Mouse (Mus musculus): ENCODE measurements at regions not wholly inside any gene's neighbourhood (a gene's known extent, or its start where the extent isn't known, plus 50 kb on each side); places are given as distances from the start of the nearest gene placed in this dataset.

DNA sequence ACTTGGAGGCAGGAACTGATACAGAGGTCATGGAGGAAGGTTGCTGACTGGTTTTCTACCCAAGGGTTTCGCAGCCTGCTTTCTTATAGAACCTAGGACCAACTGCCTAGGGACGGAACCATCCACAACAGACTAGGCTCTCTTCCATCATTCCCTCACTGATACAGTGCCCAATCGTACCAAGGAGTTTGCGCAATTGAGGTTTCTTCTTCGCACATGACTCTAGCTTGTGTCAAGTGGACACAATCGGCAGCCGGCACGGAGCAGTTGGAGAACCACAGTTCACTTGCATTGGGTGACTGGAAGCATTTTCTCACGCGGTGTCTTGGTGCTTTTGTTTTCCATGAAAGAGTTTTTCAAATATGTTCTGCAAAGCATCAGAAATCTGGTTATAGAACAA lies 149.1 kb upstream of the Dyrk2 start:
- no peak for DNase-seq (ENCODE audit: low spot score in 2 of 2)

GRCm38 (mm10) chr10:119018490-119018889 lies 148.5 kb upstream of the Dyrk2 start:
- DNase-seq (ENCODE audit: low spot score in 2 of 2): no peak

GRCm38 (mm10) chr10:119016104-119016503 lies 146.1 kb upstream of the Dyrk2 start:
- DNase-seq (ENCODE audit: low spot score in 2 of 2): peak; percentile 19 to 40

DNA sequence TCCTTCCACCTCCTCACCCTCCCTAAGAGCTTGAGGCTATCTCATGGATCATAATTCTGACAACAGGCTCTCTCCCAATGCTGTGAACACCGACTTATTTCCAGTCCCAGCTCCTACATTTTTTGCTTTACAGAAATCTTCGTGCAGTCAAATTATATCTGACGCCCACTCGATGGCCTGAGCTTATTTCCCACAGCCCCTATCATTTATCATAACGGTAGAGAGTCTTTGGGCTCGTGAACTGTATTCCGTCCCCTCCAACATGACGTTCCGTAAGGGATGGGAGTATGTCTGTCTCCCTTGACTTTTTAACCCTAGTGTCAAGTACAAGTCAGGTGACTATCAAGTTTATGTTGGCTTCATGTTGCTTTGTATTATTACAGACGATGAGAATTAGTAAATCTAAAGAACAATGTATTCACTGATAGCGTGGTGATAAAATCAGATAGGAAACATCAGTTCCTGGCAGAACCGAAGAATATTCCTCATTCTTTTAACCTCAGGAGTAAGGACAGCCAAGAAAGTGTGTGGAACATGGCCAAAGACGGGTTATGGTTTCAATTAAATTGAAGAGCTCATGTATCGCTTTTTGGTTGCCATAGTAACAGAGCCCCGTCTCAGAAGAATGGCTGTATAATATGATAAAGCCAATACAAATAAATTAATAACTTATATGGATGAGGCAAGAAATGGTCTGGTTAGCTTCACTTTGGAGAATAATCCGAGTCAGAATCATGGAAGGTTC lies 145.5 kb upstream of the Dyrk2 start:
- no peak for DNase-seq (ENCODE audit: low spot score in 2 of 2)

DNA sequence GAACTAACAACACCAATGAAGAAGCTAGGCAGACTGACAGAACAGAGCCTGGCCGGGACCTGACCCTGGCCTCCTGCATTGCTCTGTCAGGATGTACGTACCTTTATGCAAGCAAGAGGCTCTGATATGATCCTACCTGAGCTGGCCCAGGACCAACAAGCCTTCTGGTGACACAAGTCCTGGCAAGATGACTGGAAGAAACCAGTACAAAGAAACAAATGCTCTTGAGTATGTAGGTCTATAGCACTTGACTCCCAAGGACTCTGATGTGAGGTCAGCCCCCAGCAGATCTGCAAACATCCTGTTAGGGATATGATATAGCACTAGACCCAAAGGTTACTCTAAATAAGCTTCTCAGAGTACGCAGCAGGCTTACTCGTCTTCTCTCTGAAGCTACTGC lies 144.7 kb upstream of the Dyrk2 start:
- no peak for DNase-seq (ENCODE audit: low spot score in 2 of 2)

DNA sequence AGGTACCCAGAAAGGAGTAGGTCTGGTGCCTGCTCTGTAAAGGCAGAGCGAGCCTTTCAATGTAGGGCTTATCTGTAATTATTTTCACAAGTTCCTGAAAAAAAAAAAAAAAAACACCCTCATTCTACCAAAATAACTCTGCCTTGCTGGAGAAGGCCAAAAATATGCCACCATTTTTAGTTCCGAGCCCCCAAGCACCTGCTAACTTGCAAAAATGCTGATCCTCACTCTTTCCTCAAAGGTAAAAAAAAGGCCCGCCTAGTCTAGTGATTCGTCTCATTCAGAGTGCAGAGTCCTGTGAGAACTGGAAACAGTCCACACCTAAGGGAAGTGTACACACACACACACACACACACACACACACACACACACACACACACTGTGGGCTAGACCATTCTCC lies 143.7 kb upstream of the Dyrk2 start:
- no peak for DNase-seq (ENCODE audit: low spot score in 2 of 2)

- no peak for DNase-seq (ENCODE audit: low spot score in 2 of 2)
Observed at GRCm38 (mm10) chr10:119011511-119011910, 141.5 kb upstream of the Dyrk2 start.

GRCm38 (mm10) chr10:119010884-119011283 lies 140.9 kb upstream of the Dyrk2 start:
- DNase-seq (ENCODE audit: low spot score in 2 of 2): no peak

DNA sequence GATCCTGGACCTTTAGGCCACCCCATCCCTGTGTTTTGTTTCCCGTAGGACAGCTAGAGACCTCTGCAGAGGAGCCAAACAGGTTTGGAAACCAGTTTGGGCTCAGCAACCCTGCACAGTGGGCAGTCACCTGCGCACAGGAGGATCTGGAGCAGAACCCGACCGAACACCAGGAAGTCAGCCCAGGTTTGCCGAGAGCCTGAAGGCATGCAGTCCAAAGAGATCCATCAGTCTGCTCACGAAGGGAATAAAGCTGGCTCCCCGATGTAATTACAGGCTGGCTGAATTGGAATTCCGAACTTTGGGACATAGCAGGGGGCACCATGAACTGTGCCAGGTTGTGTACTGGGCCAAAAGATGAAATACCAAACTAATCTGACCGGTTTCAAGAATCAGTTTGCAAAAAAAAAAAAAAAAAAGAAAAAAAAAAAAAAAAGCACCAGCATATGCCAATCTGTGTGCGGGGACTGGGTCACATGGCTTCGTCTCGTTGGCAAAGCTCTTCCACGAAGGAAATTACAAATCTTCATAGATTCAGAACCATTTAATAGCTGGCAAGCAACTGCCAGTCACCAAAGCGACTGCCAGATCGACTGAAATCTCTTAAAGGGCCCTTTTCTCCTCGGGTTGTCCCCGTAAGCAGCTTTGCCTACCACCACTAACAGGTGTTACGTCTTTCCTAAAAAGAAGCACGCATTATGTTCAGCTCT lies 137.0 kb upstream of the Dyrk2 start:
- DNase-seq (ENCODE audit: low spot score in 2 of 2): no peak

DNA sequence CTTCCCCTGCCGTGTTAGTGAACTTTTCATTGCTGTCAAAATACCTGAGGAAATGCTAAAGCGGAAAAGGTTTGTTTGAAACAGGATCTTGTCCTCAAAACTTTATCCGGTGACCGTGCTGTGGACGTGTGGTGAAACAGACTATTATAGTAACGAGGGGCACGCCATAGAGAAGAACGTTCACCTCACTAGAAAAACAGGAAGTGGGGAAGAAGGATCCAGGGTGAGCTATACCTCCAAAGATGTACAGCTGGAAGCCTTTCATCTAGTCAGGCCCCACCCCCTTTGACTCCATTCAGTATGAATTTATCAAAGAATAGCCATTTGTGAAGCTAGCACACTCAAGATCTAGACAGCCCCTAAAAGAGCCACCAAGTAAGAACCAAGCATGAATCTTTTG lies 135.5 kb upstream of the Dyrk2 start:
- no peak for DNase-seq (ENCODE audit: low spot score in 2 of 2)

DNA sequence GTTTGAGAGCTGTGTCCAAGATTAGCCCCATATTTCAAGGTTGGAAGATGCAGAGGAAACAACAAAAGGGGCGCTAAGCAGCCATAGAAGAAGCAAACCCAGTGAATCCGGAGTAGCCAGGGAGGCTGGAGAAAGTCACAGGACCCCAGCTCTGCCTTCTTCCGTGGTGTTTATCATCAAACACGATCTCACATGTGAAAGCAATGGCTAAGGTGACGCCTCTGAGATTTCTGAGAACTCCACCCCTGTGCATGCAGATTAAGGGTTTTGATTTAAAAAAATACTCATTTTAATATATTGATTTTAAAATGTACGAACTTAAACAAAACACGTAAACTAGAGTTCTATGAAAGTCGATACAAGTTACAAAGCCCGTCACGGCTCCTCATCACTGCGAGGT lies 134.4 kb upstream of the Dyrk2 start:
- DNase-seq (ENCODE audit: low spot score in 2 of 2): no peak

- no peak for DNase-seq (ENCODE audit: low spot score in 2 of 2)
Observed at GRCm38 (mm10) chr10:119003839-119004238, 133.8 kb upstream of the Dyrk2 start.

- DNase-seq (ENCODE audit: low spot score in 2 of 2): no peak
Observed at GRCm38 (mm10) chr10:119003042-119003441, 133.0 kb upstream of the Dyrk2 start.

DNA sequence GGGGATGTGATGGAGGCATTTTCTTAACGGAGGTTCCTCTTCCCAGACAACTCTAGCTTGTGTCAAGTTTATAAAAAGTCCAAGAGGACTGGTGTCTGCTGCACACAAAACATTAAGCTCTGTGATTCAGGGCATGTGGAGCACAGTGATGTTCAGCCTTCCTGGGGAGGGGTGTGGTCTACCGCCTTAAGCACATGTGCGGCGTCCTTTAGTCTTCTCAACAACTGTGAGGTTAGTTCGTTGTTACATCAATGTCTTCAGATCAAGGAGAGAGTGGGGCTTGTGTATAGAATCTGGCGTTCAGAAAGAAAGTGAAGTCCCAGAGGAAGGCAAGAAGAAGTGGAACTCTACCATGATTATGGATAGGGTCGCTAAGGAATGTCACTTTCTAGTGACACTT lies 131.9 kb upstream of the Dyrk2 start:
- DNase-seq (ENCODE audit: low spot score in 2 of 2): no peak

DNA sequence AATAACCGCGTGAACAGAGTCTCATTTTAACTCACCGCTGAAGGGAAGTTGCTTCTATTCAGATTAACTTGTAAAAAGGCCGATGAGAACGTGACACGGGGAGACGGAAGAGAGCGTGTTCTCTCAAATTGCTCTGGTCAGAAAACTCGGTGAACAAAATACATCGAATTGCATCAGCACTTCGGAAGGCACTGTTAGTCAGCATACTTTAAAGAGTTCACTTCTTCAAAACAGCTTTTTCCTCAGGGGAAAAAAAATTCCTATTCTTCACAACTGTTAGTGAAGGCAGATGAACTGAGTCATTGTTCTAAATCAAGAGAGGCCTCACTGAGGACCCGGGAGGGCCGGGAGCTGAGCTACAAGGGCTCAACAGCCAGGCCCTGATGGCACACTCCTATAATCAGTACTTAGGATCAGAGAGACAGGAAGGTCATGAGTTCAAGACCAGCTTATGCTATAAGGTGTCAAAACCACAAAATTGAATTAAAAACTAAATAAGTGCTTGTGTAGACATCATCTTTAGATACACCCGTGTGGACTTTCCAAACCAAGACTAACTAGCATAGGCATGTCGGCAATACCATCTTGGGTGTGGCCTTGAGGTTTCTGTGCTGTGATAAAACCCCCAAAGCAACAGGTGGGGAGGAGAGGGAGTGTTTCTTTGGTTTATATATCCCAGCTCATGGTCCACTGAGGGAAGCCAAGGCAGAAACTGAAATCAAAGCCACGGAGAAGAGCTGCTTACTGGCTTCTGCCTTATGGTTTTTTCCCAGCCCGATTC lies 131.2 kb upstream of the Dyrk2 start:
- no peak for DNase-seq (ENCODE audit: low spot score in 2 of 2)

- no peak for DNase-seq (ENCODE audit: low spot score in 2 of 2)
Observed at GRCm38 (mm10) chr10:118998966-118999365, 129.0 kb upstream of the Dyrk2 start.

DNA sequence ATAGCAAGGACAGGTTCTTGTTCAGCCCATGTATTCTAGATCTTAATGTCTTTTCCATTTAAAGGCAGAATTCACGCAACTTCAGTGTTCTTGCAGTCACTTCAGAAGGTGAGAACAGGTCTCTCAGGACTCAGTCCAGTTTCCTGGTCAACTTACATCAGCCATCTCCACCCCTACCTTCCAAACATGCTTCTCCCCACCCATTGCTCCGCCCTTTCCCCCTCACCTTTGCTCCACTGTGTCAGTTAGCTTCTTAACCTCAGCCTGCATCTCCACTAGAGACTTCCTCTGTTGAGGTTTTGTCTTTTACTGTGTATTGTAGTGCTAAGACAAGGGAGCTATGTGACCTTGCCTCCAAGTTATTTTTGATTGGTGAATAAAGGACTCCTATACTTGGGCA lies 127.0 kb upstream of the Dyrk2 start:
- no peak for DNase-seq (ENCODE audit: low spot score in 2 of 2)

GRCm38 (mm10) chr10:118993819-118994574 lies 124.0 kb upstream of the Dyrk2 start:
- DNase-seq (ENCODE audit: low spot score in 2 of 2): peak; percentile 20 to 34

- peak; percentile 39 to 61 for DNase-seq (ENCODE audit: low spot score in 2 of 2)
Observed at GRCm38 (mm10) chr10:118991213-118991612, 121.2 kb upstream of the Dyrk2 start.

- no peak for DNase-seq (ENCODE audit: low spot score in 2 of 2)
Observed at GRCm38 (mm10) chr10:118990500-118990899, 120.5 kb upstream of the Dyrk2 start.

DNA sequence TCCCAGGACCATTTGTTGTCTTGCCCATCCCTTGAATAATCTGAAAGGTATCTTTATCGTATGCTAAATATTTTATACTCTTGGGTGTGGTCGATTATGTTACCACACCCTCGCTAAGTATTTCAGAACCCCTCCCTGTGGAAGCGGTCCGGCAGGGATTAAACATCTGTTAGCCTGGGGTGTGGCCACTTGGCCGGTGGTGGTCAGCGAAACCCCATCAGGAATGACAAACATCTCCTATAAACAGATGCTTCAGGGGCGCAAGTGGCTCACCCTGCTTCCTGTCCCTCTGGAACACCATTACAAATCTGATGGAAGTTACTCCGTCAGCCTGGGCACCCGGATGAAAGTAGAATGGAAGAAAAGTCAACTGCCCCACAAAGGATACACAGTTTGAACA lies 119.8 kb upstream of the Dyrk2 start:
- peak in 1 of 2 experiments; percentile 22 for DNase-seq (ENCODE audit: low spot score in 2 of 2)

- no peak for DNase-seq (ENCODE audit: low spot score in 2 of 2)
Observed at GRCm38 (mm10) chr10:118988249-118988648, 118.2 kb upstream of the Dyrk2 start.

Measured in gastrocnemius, adult 8-10 months (tissue).